Mouse (Mus musculus) heart, postnatal 10 days (tissue): ENCODE measurements around the gene C1qtnf1. TPM values are rescaled to one million over a fixed set of nuclear protein-coding genes. Genes with fewer than 3 reads are reported as not detected.

Source experiments
- DNase-seq, 2 experiments: peaks; one replicate each; pipeline ENCODE4 v3.0.0; 2021
- intact Hi-C: fragments of 180-260 bp; cut with DNase I; formaldehyde crosslinking; loops from one replicate; pipeline ENCODE4 v1.15.1; 2025
- total RNA-seq, 2 experiments: library from RNA; stranded (reverse); gene quantifications; 2 replicates each; pipeline ENCODE4 v1.2.3; 2021

Gene C1qtnf1
- total RNA-seq, 2 experiments from 2014 or later, result 38.0 to 38.4 TPM

DNA sequence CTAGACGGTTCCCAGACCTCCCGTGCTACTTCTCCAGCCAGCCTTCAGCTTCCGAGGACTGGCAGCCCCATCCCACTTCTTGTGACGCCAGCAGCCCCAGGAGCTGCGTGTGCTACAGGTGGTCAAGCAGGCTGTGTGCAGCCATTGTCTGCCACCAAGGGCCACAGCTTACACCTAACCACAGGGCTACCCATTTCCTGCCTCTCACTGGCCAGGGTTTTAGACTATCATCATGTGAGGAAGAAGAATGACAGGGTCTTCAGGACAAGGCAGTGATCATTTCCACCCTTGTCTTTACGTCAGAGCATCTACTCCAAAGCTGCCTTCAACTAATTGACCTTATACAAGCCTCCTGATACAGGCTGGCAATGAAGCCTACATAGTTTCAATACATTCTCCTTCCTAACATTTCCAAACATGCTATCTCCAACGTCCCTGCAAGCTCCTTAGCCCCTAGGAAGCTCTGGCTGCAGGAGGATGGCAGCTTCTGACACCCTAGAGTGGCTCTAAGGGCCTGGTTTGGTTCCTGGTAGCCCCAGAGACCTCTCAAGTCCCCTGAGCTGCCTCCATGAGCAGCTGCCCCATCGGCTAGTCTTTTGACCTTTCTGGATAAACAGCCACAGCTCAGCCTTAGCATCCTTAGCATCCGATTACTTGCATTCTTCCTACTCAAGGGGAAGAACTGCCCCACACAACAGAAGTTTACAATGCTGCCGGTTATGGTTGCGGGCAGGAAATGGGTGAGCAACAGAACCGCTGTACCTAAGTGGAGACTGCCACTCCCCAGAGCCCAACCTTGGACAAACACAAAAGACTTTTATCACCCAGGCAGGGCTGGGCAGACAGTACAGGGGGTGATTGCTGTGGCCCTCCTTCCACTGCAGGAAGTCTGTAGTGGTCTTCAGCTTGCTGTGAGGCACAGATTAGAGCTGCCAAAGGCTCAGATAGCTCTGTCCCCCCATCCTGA lies 18.6 kb upstream of the C1qtnf1 start:
- intact Hi-C loops, result loop anchor here (10.0 kb wide), 1 partner anchor 325 kb away; no protein-coding TSS in a partner anchor
- no peak for DNase-seq

DNA sequence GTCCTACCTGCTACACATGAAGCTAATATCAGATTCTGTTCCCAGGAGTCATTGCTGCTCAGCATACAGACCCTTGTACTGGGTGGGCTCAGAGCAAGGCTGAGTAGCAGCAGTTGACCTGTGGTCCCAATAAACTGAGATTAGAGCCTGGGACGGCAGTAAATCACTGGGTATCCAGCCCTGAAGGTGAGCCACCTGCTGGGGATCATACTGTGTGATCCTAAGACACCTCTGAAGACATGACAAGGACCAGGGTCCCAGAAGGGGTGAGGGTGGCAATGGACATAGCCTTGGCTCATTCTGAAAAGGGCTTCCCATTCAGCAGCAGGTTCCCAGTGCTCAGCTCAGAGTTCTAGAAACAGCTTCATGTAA lies 17.9 kb upstream of the C1qtnf1 start:
- intact Hi-C loops, result no loop called here
- DNase-seq, result no peak

DNA sequence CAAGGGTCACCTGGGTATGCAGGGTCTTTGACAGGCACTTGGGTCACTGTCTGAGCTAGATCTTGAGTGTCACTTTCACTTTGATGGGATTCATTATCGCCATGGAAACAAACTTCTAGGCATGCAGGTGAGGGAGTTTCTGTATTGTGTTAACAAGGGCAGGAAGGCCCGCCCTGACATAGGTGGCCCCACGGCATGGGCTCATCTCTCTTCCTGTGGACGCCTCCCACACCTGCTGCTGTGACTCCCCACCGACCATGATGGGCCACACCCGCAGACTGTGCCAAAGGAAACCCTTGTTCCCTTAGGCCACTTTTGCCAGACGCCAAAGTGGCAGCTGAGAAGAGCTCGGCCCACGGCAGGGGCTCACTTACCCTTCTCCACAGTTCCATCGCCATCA lies 17.5 kb upstream of the C1qtnf1 start:
- intact Hi-C loops, result no loop called here
- no peak for DNase-seq

DNA sequence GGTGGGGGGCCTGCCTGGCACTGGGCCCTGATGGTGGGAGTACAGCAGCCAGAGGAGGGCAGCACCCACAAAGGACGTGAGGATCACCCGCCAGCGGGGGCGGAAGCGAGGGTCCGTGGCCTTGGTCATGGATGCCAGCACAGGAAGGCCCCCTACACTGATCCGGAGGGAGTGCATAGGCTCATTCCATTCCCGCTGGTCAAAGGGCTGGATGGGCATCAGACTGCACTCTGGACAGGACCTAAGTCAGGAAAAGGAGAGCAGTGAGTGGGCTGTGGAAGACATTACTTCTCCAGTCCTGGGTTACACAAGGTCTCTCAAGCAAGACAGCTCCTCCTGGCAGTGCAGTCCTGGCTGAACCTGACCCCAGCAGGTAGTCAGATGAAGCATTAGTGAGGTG lies 16.7 kb upstream of the C1qtnf1 start:
- intact Hi-C loops, result no loop called here
- no peak for DNase-seq

DNA sequence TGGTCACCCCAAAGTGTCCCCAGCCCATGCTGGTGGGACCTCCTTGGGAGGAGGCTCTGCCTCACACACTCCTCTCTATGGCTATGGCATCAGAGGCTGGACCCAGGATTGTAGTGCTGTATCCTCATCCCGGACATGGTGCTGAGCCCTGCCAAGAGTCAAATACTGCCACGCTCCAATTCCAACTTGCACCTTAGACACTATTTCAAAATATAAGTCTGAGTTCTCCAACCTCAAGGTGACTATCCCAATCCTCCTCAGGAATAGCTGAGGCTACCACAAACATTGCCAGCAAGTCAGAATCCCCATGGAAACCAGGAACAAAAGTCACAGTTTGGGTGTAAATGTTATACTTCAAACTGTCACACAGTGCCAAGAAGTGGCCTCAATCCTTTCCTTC lies 15.4 kb upstream of the C1qtnf1 start:
- intact Hi-C loops, result no loop called here
- no peak for DNase-seq

DNA sequence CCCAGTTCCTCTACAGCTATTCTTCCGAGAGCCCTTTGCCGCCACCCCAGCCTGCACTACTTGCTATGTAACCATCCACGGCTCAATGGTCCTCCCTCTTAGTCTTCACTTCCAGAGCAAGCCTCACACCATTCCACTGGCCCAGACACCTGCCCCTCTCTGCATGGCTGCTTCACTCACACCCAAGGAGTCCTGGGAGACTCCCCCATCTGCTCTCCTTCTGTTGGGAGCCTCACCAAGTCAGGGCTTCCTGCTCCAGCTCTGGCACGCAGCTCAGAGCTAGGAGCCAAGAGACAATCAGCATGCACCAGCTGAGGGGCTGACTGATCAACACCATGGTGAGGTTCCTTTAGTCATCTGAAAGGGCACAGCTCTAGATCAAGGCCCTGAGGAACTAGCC lies 14.9 kb upstream of the C1qtnf1 start:
- DNase-seq, result peak in 1 of 2 experiments; percentile 27
- intact Hi-C loops, result no loop called here

DNA sequence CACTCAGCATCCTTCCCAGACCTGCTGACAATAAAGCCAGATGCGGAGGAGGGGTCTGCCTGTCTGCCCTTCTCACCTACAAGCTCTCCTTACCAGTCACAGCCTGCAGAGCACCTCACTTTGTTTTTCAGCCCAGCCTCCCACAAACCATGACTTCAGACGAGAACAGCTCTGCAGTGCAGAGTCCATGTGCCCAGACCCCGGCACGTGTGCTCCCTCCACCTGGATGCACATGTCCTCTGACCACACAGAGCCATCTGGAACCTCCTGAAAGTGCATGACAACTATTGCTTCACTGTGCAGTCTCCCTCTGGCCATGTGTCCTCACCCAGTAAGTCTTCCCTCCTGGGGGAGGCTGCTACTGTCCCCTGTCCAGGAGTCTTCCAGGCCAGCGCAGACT lies 13.7 kb upstream of the C1qtnf1 start:
- intact Hi-C loops, result no loop called here

DNA sequence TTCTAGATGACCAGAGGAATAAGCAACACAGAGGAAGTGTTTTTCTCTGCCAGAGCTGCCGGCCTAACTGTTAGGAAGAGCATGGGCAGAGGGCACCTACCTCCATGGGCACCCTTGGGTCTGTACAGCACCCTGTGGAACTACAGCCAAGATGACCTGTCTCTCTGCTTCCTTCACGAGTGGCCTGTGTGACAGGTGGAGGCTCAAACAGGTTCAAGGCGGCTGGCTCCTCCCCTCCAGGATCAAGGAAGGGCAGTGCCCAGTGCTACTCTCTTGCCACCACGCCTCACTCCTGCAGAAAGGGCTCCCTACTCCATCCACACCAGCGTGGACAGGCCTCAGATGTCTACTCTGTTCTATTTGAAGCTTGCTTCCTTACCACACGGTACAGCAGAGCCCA lies 12.4 kb upstream of the C1qtnf1 start:
- intact Hi-C loops, result no loop called here
- no peak for DNase-seq

More for the DNA sequence above, 13.7 kb upstream of the C1qtnf1 start:
- DNase-seq, result no peak

DNA sequence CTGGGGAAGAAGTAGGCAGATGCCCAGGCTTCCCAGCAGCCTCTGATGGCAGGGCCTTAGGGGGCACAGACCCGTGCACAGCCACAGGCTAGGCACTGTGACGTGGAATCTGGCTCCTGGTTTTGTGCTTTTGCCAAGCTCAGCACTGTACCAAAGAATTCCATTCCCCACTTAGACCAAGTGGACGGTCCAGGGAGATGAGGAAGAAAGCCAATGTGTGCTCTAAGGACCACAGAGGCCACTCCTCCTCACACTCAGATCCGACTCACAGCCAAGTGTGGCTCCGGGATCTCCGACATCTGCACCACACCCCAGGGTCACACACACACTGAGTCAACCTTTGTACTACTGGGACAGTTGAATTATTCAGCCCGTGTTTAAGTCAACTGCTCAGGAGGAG lies 12.0 kb upstream of the C1qtnf1 start:
- peak in 1 of 2 experiments; percentile 34 for DNase-seq
- intact Hi-C loops, result no loop called here

DNA sequence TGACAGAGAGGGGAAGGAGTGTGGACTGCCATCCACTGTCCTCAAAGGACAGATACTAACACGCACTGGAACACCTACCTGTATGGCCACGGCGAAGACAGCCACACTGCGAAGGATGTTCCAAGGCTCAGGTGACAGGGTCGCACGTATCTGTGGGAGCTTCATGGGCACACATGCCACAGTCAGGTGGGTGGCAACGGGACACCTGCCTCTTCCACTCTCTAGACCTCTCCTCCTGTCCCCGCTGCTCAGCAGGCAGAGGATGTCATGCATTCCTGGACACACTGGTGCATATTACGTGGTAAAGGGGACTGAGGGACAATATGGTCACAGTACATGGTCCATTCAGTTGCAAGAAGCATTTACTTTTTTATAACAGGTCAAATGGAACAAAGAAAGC lies 10.5 kb upstream of the C1qtnf1 start:
- no peak for DNase-seq
- intact Hi-C loops, result no loop called here

DNA sequence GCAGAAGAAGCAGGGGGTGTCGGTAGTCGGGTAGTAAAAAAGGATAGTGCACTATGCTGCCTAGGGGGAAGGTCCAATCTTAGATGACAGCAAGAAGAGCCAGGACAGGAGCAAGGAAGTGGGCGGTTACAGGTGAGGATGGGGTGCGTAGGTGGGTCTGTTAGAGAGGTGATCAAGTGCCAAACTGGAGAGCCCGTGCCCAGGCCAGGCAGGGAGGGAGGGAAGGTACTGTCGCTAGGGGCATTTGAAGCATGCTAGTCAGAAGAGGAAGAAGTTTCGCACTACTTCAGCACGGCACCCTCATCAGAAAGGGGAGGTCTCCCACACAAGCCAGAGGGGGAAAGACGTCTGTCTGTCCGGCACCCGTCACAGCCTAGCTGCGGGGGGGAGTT lies 9.6 kb upstream of the C1qtnf1 start:
- intact Hi-C loops, result no loop called here
- DNase-seq, result no peak

DNA sequence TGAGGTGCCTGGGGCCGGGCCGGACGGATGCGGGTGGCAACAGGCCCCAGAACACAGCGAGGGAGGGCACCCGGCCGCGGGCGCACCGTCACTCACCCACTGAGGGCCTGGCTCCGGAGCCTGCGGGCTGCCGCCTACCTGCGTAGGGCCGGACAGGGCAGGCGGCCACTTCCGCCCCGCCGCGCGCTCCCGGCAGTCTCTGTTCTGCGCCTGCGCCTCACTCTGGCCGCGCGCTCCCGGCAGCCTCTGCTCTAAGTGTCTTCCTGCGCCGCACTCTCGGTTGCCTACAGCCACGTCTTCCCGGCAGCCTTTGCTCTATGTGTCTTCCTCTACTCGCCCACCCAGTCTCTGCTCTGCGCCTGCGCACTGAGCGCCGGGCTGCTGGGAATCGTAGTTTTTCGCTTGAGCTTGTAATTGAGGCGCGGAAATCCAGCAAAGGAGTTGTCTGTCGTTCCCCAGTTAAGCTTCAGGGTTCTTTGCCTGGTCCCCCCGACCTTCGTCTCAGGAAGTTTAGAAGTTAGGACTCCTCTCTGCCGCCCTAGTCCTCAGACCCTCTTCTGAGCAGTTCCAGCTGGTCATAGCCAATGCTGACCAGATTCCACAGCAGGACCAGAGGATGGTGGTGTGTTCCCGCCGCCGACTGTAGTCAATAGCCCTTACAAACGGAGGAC lies 9.0 kb upstream of the C1qtnf1 start, which contains the start of gene Cant1:
Gene Cant1, minus strand, starts transcription at position 253 of the 671 bp plus-strand sequence.
- intact Hi-C loops, result no loop called here
- DNase-seq, result peak; percentile 98 to 99

DNA sequence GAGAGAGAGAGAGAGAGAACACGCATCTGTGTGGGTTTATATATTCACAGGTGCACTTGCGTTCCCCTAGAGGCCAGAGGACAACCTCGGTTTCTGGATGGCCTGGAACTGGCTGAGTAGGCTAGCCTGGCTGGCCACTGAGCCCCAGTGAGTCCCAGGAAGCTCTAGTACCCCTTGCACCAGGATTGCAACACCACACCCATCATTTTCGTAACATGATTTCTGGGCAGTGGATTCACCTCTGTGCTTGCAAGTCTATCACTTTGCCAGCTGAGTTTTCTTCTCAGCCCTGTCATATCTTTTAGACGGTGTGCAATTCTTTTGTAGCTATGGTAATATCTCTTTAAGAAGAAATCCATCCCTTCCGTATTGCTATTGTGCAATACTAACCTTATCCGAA lies 7.7 kb upstream of the C1qtnf1 start:
- intact Hi-C loops, result no loop called here
- DNase-seq, result no peak

DNA sequence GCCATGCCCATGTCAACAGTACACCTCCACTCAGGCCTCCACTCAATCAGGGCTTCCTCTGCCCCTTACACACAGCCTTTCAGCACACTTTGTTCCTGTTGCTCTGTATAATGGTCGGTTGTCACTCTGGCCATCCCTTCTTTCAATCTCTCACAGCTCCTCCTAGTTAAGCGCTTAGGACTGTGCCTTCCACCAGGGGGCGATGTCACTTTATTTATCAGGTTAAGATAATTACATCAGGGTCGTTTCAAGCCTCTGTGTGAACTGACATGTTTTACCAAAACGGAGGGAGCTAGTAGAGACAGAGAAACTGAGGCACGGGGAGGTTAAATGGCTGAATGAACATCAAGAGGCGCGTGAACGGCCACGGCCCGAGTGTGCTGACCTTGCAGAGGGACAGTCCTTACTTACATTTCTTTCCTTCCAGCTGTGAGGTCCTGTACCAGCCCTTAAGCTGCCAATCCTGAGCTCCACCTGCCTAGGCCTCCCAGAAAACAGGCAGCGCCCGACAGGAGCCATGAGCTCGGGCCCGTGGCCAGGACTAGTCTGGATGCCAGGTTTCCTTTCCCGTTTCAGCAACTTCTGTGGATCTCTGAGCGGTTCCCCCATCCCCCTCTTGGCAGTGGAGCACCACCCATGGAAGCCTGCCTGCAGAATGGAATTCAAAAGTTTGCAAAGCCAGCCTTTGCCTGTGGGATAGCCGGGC lies 4.6 kb upstream of the C1qtnf1 start:
- DNase-seq, result peak; percentile 88 to 94
- intact Hi-C loops, result loop anchor here (1.0 kb wide), 2 partner anchors 20 to 68 kb away; no protein-coding TSS in a partner anchor

DNA sequence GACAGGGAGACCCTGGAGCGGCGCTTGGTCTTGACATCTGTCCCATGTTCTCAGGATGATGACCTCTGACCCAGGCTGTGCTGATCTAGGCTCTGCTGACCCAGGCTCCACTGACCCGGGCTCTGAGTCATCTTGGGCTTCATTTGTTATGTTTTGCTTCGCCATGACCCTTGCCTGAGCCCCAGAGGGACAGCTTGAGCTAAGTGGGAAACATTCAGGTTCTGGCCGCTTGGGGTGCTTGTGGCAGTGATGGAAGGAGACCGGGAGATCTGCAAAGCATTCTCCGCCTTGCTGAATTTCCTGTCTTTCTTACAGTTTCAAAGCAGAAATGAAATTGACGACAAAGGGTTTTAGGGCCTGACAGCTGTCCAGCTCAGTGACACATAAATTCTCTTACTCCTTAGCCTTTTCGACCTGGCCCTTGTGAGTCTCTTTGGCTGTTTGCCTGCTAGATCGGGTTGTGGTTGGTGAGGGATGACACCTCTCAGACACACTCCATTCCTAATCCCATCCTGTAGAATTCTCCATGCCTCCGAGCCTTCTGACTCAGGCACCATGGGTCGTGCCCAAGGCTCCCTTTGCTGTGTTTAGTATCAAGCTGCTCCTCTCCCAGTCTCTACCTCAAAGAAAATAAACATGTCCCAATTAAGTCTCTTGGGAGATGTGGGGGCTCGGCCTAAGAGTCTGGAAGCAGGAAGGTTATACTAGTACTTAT lies 3.2 kb upstream of the C1qtnf1 start:
- peak in 1 of 2 experiments; percentile 34 for DNase-seq
- intact Hi-C loops, result no loop called here

DNA sequence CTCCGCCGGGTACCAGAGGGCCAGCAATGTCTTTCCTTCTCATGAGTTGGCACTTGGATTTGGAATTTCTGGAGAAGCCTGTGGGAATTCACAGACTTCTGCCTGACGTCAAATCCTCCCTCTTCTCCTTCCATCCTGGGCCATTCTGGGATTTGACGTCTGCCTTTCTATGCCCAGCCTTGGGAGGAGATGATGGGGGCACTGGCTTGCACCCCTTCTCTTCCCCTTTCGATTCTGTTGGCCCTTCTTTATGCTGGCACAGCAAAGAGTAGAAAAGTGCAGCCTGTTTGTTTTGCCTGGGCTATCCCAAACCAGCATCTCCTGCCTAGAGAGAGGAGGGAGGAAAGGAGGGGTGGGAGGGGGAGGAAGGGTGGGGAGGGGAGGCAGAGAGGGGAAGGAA lies 1.2 kb upstream of the C1qtnf1 start:
- intact Hi-C loops, result no loop called here
- no peak for DNase-seq

DNA sequence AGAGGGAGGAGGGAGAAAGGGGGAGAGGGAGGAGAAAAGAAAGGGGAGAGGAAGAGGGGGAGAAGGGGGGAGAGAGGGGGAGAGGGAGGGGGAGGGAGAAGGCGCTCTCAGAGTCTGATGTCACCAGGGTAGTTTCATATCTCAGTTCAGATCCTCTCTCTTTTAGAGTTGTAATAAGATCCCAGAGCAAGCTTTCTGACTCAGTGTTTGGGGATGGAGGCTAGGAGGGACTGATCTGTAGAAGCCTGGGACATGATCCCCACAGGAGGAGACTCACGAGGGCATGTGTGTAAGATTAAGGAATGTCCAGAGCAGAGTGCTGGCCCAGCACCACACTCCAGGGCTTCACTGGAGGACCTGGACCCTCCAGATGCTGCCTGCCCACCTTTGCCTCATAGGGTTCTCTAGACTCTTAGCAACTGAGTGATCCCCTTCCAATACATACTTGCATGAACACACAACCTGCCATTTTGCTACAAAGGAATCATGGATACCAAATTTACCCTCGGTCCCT lies 680 bp upstream of the C1qtnf1 start:
- intact Hi-C loops, result no loop called here
- DNase-seq, result no peak

DNA sequence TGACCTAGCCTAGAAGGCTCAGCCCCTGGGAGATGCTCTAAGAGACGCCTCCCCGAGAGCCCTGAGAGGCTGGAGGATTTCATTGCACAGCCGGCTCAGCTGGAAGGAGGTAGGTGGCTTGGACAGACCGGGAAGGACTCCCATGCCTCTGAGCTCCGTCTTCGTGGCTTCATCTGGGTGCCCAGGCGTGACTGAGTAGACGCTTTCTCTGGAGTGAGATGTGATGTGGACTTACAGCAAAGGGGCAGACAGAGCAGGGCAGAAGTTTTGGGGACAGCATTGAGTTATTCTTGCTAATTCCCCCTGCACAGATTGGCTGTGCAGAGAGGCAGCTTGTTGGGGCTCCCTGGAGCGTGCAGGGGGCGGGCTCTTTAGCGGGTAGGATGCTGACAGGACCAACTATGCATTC lies 461 bp downstream of the C1qtnf1 start:
- intact Hi-C loops, result no loop called here
- peak; percentile 61 to 67 for DNase-seq

DNA sequence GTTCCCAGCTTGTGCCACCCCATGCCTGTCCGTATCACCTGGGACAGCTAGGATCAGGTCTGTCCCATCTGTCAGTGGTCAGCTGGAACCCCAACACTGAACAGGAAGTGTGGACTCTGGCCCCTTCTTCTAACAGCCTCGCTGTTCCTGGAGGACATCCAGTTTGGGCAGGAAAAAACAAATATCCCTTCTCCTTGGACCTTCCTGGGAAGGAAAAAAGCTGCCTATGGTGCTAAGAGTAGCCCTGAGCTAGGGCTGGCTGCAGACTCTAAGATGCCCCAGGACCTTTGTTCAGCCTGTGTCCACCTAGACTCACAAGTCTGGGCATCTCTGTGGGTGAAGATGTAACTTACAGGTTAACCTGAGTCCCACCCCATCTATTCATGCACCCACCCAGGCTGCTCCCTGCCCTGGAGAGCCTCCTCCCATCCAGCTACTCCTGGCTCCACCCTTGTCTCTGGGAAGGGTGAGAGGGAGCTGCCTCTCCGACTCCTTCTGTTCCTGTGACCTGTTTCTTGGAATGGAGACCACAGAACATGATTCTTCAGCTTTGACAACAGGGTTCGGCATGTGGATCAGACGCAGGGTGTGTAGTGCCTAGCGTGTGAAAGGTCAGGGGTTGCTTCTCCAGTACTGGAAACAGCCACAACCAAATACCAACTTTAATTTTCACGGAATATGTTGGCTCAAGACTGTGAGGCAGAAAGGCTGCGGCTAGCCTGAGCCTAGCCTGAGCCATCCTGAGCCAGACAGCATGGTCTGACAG lies 1.1 kb downstream of the C1qtnf1 start:
- intact Hi-C loops, result no loop called here
- peak; percentile 54 to 63 for DNase-seq
